Mouse (Mus musculus) midbrain, embryonic 11.5 days (tissue): ENCODE measurements around the gene Ddhd1. TPM values are rescaled to one million over a fixed set of nuclear protein-coding genes. Genes with fewer than 3 reads are reported as not detected.
A peak's percentile ranks its signal among the peaks of the same experiment; 100 is the strongest.

ENCODE experiments used
- ATAC-seq: fragments of 200-750 bp; cut with Nextera tagmentation; 2 replicates; pipeline ENCODE4 v1.8.0; 2017; ENCODE audit warnings: moderate TSS enrichment, moderate library complexity; ENCODE audit not compliant: low FRiP score
- DNase-seq: peaks from one replicate; pipeline ENCODE4 v3.0.0; 2015; ENCODE audit warnings: low spot score; ENCODE audit errors: missing footprints
- H3K27ac ChIP-seq: fragments of 300-500 bp; sonication (generic); 2 replicates; pipeline ENCODE4 v1.5.1; 2014; ENCODE audit warnings: low read depth, low read length
- H3K27me3 ChIP-seq: fragments of 300-500 bp; sonication (generic); 2 replicates; pipeline ENCODE4 v1.6.1; 2014; ENCODE audit warnings: mild to moderate bottlenecking, low read length, moderate library complexity, mixed read lengths; ENCODE audit not compliant: control insufficient read depth, insufficient read depth
- H3K36me3 ChIP-seq: fragments of 300-500 bp; sonication (generic); 2 replicates; pipeline ENCODE4 v1.6.1; 2014; ENCODE audit warnings: mild to moderate bottlenecking, low read length, moderate library complexity, mixed read lengths; ENCODE audit not compliant: control insufficient read depth, insufficient read depth
- H3K4me1 ChIP-seq: fragments of 300-500 bp; sonication (generic); 2 replicates; pipeline ENCODE4 v1.6.1; 2014; ENCODE audit warnings: low read length; ENCODE audit not compliant: control insufficient read depth, insufficient read depth
- H3K4me2 ChIP-seq: fragments of 300-500 bp; sonication (generic); 2 replicates; pipeline ENCODE4 v1.6.1; 2014; ENCODE audit warnings: mild to moderate bottlenecking, moderate library complexity
- H3K4me3 ChIP-seq: fragments of 300-500 bp; sonication (generic); 2 replicates; pipeline ENCODE4 v1.5.1; 2014; ENCODE audit warnings: low read depth, low read length
- H3K9ac ChIP-seq: fragments of 300-500 bp; sonication (generic); 2 replicates; pipeline ENCODE4 v1.6.1; 2014; ENCODE audit warnings: low read length
- H3K9me3 ChIP-seq: fragments of 300-500 bp; sonication (generic); 2 replicates; pipeline ENCODE4 v1.6.1; 2016; ENCODE audit warnings: low read length; ENCODE audit not compliant: control insufficient read depth
- WGBS: fragments of 180-500 bp; shearing (Covaris S2); extraction: QIAGEN DNeasy Blood & Tissue Kit; methylation state at CpG from one replicate; pipeline ENCODE4 v1.1.7; 2014; 5-methylcytosine and 5-hydroxymethylcytosine counted together
- polyA plus RNA-seq: library from polyadenylated mRNA; unstranded; fragments of >200 nt; fragmentation: Nextera tagmentation; extraction: Ambion mirVana; gene quantifications from 2 replicates; pipeline ENCODE4 v1.2.1, GENCODE M21; 2014

Ddhd1 gene
- polyA plus RNA-seq, 1 experiment from 2014 or later = 12.8 TPM

- Histone ChIP-seq H3K36me3 (no peaks in the 10 kb centered on the region), H3K4me3 (no peak overlapping the region), H3K27me3 (no peaks in the 10 kb centered on the region), H3K9me3 (no peaks in the 10 kb centered on the region), H3K9ac (no peak overlapping the region), H3K27ac (no peak overlapping the region), H3K4me1 (no peaks in the 10 kb centered on the region), H3K4me2 (no peak overlapping the region)
- DNase-seq (no peak), ATAC-seq (no peak)
- WGBS = 87% methylated on average over 6 of the region's 6 CpGs
Observed at GRCm38 (mm10) chr14:45676722-45677121, 18.8 kb upstream of the Ddhd1 start.

DNA sequence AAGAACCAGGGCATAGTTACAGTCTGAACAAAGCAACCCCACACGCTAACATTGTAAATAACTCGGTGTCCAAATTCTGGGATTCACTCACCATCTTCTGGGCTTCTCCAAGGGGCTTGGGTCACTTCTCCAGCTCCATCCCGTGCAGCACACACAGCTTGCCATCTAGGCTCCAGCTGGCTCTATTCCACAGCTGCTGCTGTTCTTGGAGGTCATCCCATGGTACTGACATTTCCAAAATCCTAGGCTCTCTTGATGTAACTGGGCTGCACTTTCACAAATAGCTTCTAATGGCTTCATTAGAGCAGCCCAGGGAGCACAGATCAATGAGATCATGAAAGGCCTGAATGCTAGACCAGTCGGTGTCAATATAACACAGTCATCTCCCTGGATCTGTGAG is 10.4 kb upstream of the Ddhd1 start:
- no peak for ATAC-seq
- Histone ChIP-seq H3K4me3 (no peak overlapping the region), H3K27ac (no peak overlapping the region), H3K4me1 (no peaks in the 10 kb centered on the region), H3K9ac (no peak overlapping the region), H3K9me3 (no peaks in the 10 kb centered on the region), H3K27me3 (no peaks in the 10 kb centered on the region), H3K36me3 (no peaks in the 10 kb centered on the region), H3K4me2 (no peak overlapping the region)
- DNase-seq = no peak
- WGBS = 80% methylated on average over 4 of the region's 4 CpGs

- no peak overlapping the region for H3K27ac ChIP-seq
- no peaks in the 10 kb centered on the region for H3K36me3 ChIP-seq
- H3K4me3 ChIP-seq = no peak overlapping the region
- H3K9me3 ChIP-seq = no peaks in the 10 kb centered on the region
- ATAC-seq = no peak
- H3K4me2 ChIP-seq = no peak overlapping the region
- no peaks in the 10 kb centered on the region for H3K4me1 ChIP-seq
- H3K27me3 ChIP-seq = no peaks in the 10 kb centered on the region
- 74% methylated on average over 2 of the region's 2 CpGs for WGBS
- no peak overlapping the region for H3K9ac ChIP-seq
- no peak for DNase-seq
Observed at GRCm38 (mm10) chr14:45667231-45667630, 9.3 kb upstream of the Ddhd1 start.

GRCm38 (mm10) chr14:45661575-45661974 is 3.6 kb upstream of the Ddhd1 start:
- Histone ChIP-seq H3K9me3 (no peaks in the 10 kb centered on the region), H3K27me3 (no peaks in the 10 kb centered on the region), H3K36me3 (no peaks in the 10 kb centered on the region), H3K27ac (no peak overlapping the region), H3K9ac (no peak overlapping the region), H3K4me1 (peaks cover 4% of the 10 kb centered on the region), H3K4me3 (no peak overlapping the region), H3K4me2 (no peak overlapping the region)
- 51% methylated on average over 5 of the region's 5 CpGs for WGBS
- no peak for DNase-seq
- no peak for ATAC-seq

GRCm38 (mm10) chr14:45660315-45660714 is 2.4 kb upstream of the Ddhd1 start:
- Histone ChIP-seq H3K4me3 (no peak overlapping the region), H3K4me1 (peaks cover 13% of the 10 kb centered on the region), H3K9me3 (no peaks in the 10 kb centered on the region), H3K27ac (no peak overlapping the region), H3K9ac (no peak overlapping the region), H3K27me3 (no peaks in the 10 kb centered on the region), H3K36me3 (no peaks in the 10 kb centered on the region), H3K4me2 (no peak overlapping the region)
- ATAC-seq (no peak), DNase-seq (no peak)
- WGBS = 91% methylated on average over 1 of the region's 1 CpGs

- no peaks in the 10 kb centered on the region for H3K9me3 ChIP-seq
Observed at GRCm38 (mm10) chr14:45656831-45657640, 907 bp downstream of the Ddhd1 start.

GRCm38 (mm10) chr14:45654876-45655416 is 3.0 kb downstream of the Ddhd1 start:
- Histone ChIP-seq H3K27me3 (no peaks in the 10 kb centered on the region), H3K4me3 (no peak overlapping the region), H3K9me3 (no peaks in the 10 kb centered on the region), H3K4me2 (no peak overlapping the region), H3K36me3 (no peaks in the 10 kb centered on the region), H3K27ac (no peak overlapping the region), H3K4me1 (peaks cover 13% of the 10 kb centered on the region), H3K9ac (no peak overlapping the region)
- DNase-seq (peak; percentile 56), ATAC-seq (no peak)
- 85% methylated on average over 13 of the region's 13 CpGs for WGBS

More at GRCm38 (mm10) chr14:45656831-45657640, 907 bp downstream of the Ddhd1 start:
- WGBS = under 1% methylated on average over 69 of the region's 69 CpGs
- ATAC-seq (peak; percentile 64), DNase-seq (peak; percentile 97)
- peak overlapping the region; percentile 87 for H3K27ac ChIP-seq
- peaks cover 13% of the 10 kb centered on the region for H3K4me1 ChIP-seq
- H3K27me3 ChIP-seq = no peaks in the 10 kb centered on the region
- H3K9ac ChIP-seq = peak overlapping the region; percentile 88
- H3K4me3 ChIP-seq = peak overlapping the region; percentile 86
- H3K4me2 ChIP-seq = peak overlapping the region; percentile 72
- no peaks in the 10 kb centered on the region for H3K36me3 ChIP-seq

DNA sequence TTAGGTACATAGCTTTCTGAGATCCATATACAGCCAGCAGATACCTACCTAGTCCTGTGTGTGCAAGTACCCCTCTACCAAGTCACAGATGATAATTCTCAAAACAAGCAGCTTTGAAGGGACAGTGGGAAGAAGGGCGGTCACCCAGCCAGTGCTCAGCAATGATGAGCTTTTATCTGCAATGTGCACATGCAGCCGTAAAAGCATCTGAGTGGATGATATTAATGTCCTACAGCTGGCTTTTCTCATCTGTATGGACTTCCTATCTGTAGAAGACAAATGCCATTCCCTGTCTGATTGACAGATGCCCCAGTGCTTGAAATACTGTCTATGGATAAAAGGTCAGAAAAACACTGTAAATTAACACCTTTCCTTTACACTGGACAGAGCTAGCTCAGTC is 4.2 kb downstream of the Ddhd1 start:
- Histone ChIP-seq H3K4me3 (no peak overlapping the region), H3K4me2 (no peak overlapping the region), H3K36me3 (no peaks in the 10 kb centered on the region), H3K27me3 (no peaks in the 10 kb centered on the region), H3K9ac (no peak overlapping the region), H3K4me1 (peaks cover 16% of the 10 kb centered on the region), H3K27ac (no peak overlapping the region), H3K9me3 (no peaks in the 10 kb centered on the region)
- no peak for ATAC-seq
- peak; percentile 75 for DNase-seq
- WGBS = 89% methylated on average over 2 of the region's 2 CpGs

DNA sequence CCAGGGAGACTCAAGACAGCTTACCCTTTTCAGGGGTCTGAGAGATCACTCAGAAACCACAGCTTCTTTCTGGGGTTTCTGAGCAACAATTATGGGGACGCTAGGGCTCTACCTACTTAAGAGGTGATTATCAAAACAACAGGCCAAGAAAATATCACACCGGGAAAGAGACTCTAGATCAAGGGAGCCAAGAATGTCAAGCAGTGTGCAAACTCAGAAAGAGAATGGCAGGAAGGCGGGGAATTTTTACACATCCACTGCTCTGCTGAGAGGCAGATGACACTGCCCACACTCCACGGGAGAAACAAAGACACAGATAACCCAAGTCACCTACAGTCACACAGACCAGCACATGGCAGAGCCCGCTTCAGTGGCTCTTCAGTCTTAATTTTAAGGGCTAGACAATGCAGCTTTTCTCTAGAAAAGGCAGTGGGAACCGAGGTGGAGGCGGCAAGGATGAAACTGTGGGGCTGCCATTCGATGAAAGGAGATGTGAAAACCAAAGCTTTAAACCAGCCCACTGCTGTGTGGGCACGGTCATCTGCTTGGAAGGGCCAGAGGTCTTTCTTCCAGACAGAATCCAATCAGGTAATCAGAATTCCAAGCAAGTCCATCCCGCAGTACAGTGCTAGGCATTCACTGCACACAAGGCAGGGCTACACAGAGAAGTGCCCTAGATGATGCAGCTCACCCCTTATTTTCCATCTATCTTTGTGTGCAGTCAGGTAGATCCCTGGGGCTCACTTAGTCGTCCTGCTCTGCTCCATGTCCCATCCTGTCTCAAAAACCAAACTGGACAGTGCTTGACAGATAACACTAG is 8.7 kb downstream of the Ddhd1 start:
- Histone ChIP-seq H3K9me3 (no peaks in the 10 kb centered on the region), H3K27ac (no peak overlapping the region), H3K4me2 (no peak overlapping the region), H3K4me1 (peaks cover 5% of the 10 kb centered on the region; the same call in 1 of the 2 replicates), H3K36me3 (no peaks in the 10 kb centered on the region), H3K4me3 (no peak overlapping the region), H3K27me3 (no peaks in the 10 kb centered on the region), H3K9ac (no peak overlapping the region)
- DNase-seq (no peak), ATAC-seq (no peak)
- WGBS = 47% methylated on average over 11 of the region's 11 CpGs
